Mouse (Mus musculus): ENCODE results near the gene Cmya5.
A peak's percentile ranks its signal among the peaks of the same experiment; 100 is the strongest.
"Not testable (repeated sequence)": the region's sequence is repeated elsewhere in the genome, so short reads cannot be mapped to it uniquely, and the experiment has no call there.

Gene Cmya5

GRCm38 (mm10) chr13:93117241-93117640 is 27.3 kb downstream of the Cmya5 start:
- DNase-seq: no peak

- no peak for DNase-seq
These were observed 42.0 kb downstream of the Cmya5 start for GRCm38 (mm10) chr13:93102340-93103090.

GRCm38 (mm10) chr13:93098596-93098995 is 45.9 kb downstream of the Cmya5 start:
- no peak for DNase-seq

GRCm38 (mm10) chr13:93096643-93097042 is 47.9 kb downstream of the Cmya5 start:
- no peak for DNase-seq

GRCm38 (mm10) chr13:93095097-93095791 is 49.3 kb downstream of the Cmya5 start:
- no peak for DNase-seq

- DNase-seq: no peak
These were observed 50.2 kb downstream of the Cmya5 start for GRCm38 (mm10) chr13:93094204-93094935.

- DNase-seq: no peak
These were observed 50.8 kb downstream of the Cmya5 start for GRCm38 (mm10) chr13:93093697-93094096.

GRCm38 (mm10) chr13:93092916-93093429 is 51.6 kb downstream of the Cmya5 start:
- DNase-seq: no peak

GRCm38 (mm10) chr13:93091866-93092455 is 52.6 kb downstream of the Cmya5 start:
- DNase-seq: peak; percentile 60

GRCm38 (mm10) chr13:93091176-93091575 is 53.3 kb downstream of the Cmya5 start:
- no peak for DNase-seq

- DNase-seq: no peak
These were observed 55.0 kb downstream of the Cmya5 start for GRCm38 (mm10) chr13:93089481-93089880.

- no peak for DNase-seq
These were observed 58.8 kb downstream of the Cmya5 start for GRCm38 (mm10) chr13:93085711-93086110.

GRCm38 (mm10) chr13:93082324-93082723 is 62.2 kb downstream of the Cmya5 start:
- DNase-seq: not testable (repeated sequence)

- no peak for DNase-seq
These were observed 63.7 kb downstream of the Cmya5 start for GRCm38 (mm10) chr13:93080859-93081258.

- peak; percentile 7 for DNase-seq
These were observed 70.3 kb downstream of the Cmya5 start for GRCm38 (mm10) chr13:93074147-93074641.

GRCm38 (mm10) chr13:93073595-93073994 is 70.9 kb downstream of the Cmya5 start:
- DNase-seq: peak; percentile 70

- DNase-seq: peak; percentile 8
These were observed 71.6 kb downstream of the Cmya5 start for GRCm38 (mm10) chr13:93072871-93073411.

GRCm38 (mm10) chr13:93070406-93070805 is 74.1 kb downstream of the Cmya5 start:
- DNase-seq: no peak

- DNase-seq: no peak
These were observed 75.0 kb downstream of the Cmya5 start for GRCm38 (mm10) chr13:93069481-93069880.

GRCm38 (mm10) chr13:93068353-93068752 is 76.2 kb downstream of the Cmya5 start:
- DNase-seq: no peak

GRCm38 (mm10) chr13:93062860-93063636 is 81.5 kb downstream of the Cmya5 start:
- peak; percentile 59 for DNase-seq

GRCm38 (mm10) chr13:93061311-93061710 is 83.2 kb downstream of the Cmya5 start:
- no peak for DNase-seq
